Mouse (Mus musculus) heart, adult 2 months (tissue): Measurements from ENCODE around the gene Mfap2. TPM values are rescaled to one million over a fixed set of nuclear protein-coding genes. Genes with fewer than 3 reads are reported as not detected.
A peak's percentile ranks its signal among the peaks of the same experiment; 100 is the strongest.

Experiments
- DNase-seq, 2 experiments: peaks; one replicate each; pipeline ENCODE4 v3.0.0; 2021
- H3K27ac ChIP-seq: fragments of 200-600 bp; 2 replicates; pipeline ENCODE4 v1.8.1; 2022
- H3K27me3 ChIP-seq: fragments of 200-500 bp; 2 replicates; pipeline ENCODE4 v1.6.1; 2012; ENCODE audit warnings: mild to moderate bottlenecking, low read length, inconsistent platforms, mixed read lengths; ENCODE audit not compliant: control insufficient read depth, insufficient read depth
- H3K36me3 ChIP-seq: fragments of 200-500 bp; 2 replicates; pipeline ENCODE4 v1.6.1; 2012; ENCODE audit warnings: low read length, inconsistent platforms; ENCODE audit not compliant: control insufficient read depth, insufficient read depth
- H3K4me1 ChIP-seq: fragments of 200-500 bp; 2 replicates; pipeline ENCODE4 v1.6.1; 2011; ENCODE audit warnings: low read length; ENCODE audit not compliant: control insufficient read depth, insufficient read depth
- H3K4me3 ChIP-seq: fragments of 200-600 bp; 2 replicates; pipeline ENCODE4 v1.8.1; 2022
- H3K79me2 ChIP-seq: fragments of 200-500 bp; replicated peaks from 2 replicates; pipeline ENCODE4 v1.6.1; 2012; ENCODE audit warnings: mild to moderate bottlenecking, inconsistent platforms, low read length, moderate library complexity, mixed read lengths; ENCODE audit not compliant: control insufficient read depth, insufficient read depth
- H3K9ac ChIP-seq: fragments of 200-500 bp; 2 replicates; pipeline ENCODE4 v1.6.1; 2012; ENCODE audit warnings: low read depth, mild to moderate bottlenecking, control low read depth, inconsistent platforms, low read length, mixed read lengths
- CTCF ChIP-seq: fragments of 200-600 bp; IDR thresholded peaks from 2 replicates; pipeline ENCODE4 v1.8.1; 2022; ENCODE audit warnings: antibody characterized with exemption, mild to moderate bottlenecking, moderate library complexity
- EP300 ChIP-seq: fragments of 200-500 bp; IDR thresholded peaks from 2 replicates; pipeline ENCODE4 v1.6.1; 2011; ENCODE audit warnings: low read depth, low read length, control low read depth; ENCODE audit not compliant: insufficient read depth
- POLR2A ChIP-seq: fragments of 200-500 bp; IDR thresholded peaks from 2 replicates; pipeline ENCODE4 v1.6.1; 2011; ENCODE audit warnings: mild to moderate bottlenecking, low read depth, low read length, control low read depth; ENCODE audit not compliant: insufficient read depth
- WGBS: fragments of 180-500 bp; shearing (Covaris S2); methylation state at CpG from one replicate; pipeline ENCODE4 v1.1.7; 2018; 5-methylcytosine and 5-hydroxymethylcytosine counted together
- intact Hi-C: fragments of 180-260 bp; cut with DNase I; formaldehyde crosslinking; loops from one replicate; pipeline ENCODE4 v1.15.1; 2025
- polyA plus RNA-seq: library from polyadenylated mRNA; depleted of rRNA; stranded (reverse); fragments of >200 nt; gene quantifications from 2 replicates; pipeline ENCODE4 v1.2.3, GENCODE M21; 2012
- total RNA-seq, 2 experiments: library from RNA; stranded (reverse); gene quantifications; 2 replicates each; pipeline ENCODE4 v1.2.3; 2021

The Mfap2 gene
- total and polyA plus RNA-seq, 3 experiments: 3.1 to 17.6 (median 3.1) TPM

GRCm38 (mm10) chr4:140963941-140964597 is 46.1 kb upstream of the Mfap2 start:
- 57% methylated on average over 9 of the region's 9 CpGs for WGBS
- no peak overlapping the region for H3K4me3 ChIP-seq

GRCm38 (mm10) chr4:140964620-140965019 is 45.6 kb upstream of the Mfap2 start:
- H3K9ac ChIP-seq: no peak overlapping the region
- intact Hi-C loops: loop anchor here (1.0 to 5.0 kb wide), 3 partner anchors 67 to 173 kb away; partner anchors contain the start of genes Necap2 and Szrd1
- WGBS: 12% methylated on average over 7 of the region's 7 CpGs

More at GRCm38 (mm10) chr4:140963941-140964597, 46.1 kb upstream of the Mfap2 start:
- H3K9ac ChIP-seq: no peak overlapping the region
- DNase-seq: peak in 1 of 2 experiments; percentile 49
- H3K4me1 ChIP-seq: peaks cover 4% of the 10 kb centered on the region
- no peak for TF ChIP-seq CTCF
- TF ChIP-seq EP300: no peak
- TF ChIP-seq POLR2A: no peak
- H3K79me2 ChIP-seq: no peaks in the 10 kb centered on the region
- no peaks in the 10 kb centered on the region; the same call in 1 of the 2 replicates for H3K36me3 ChIP-seq
- H3K27ac ChIP-seq: peak overlapping the region; percentile 12; the same call in 1 of the 2 replicates
- no peaks in the 10 kb centered on the region for H3K27me3 ChIP-seq
- intact Hi-C loops: loop anchor here (1.0 to 5.0 kb wide), 3 partner anchors 67 to 173 kb away; partner anchors contain the start of genes Necap2 and Szrd1

GRCm38 (mm10) chr4:140967386-140968159 is 42.6 kb upstream of the Mfap2 start:
- Histone ChIP-seq H3K27ac (no peak overlapping the region), H3K9ac (no peak overlapping the region), H3K4me3 (no peak overlapping the region), H3K27me3 (no peaks in the 10 kb centered on the region), H3K79me2 (no peaks in the 10 kb centered on the region), H3K4me1 (peaks cover 2% of the 10 kb centered on the region), H3K36me3 (no peaks in the 10 kb centered on the region; the same call in 1 of the 2 replicates)
- WGBS: 67% methylated on average over 11 of the region's 11 CpGs
- TF ChIP-seq EP300 (no peak), CTCF (no peak), POLR2A (no peak)
- DNase-seq: no peak
- intact Hi-C loops: no loop called here

More at GRCm38 (mm10) chr4:140964620-140965019, 45.6 kb upstream of the Mfap2 start:
- TF ChIP-seq EP300: 0 out of 2 replicates have a peak, but pooled peaks have one; percentile 50
- TF ChIP-seq CTCF: peak; percentile 97
- TF ChIP-seq POLR2A: no peak
- DNase-seq: peak; percentile 71 to 75
- H3K36me3 ChIP-seq: no peaks in the 10 kb centered on the region; the same call in 1 of the 2 replicates
- peak overlapping the region; percentile 9; the same call in 1 of the 2 replicates for H3K27ac ChIP-seq
- peaks cover 4% of the 10 kb centered on the region for H3K4me1 ChIP-seq
- no peaks in the 10 kb centered on the region for H3K27me3 ChIP-seq
- H3K4me3 ChIP-seq: no peak overlapping the region
- no peaks in the 10 kb centered on the region for H3K79me2 ChIP-seq

- TF ChIP-seq EP300 (no peak), CTCF (no peak), POLR2A (no peak)
- Histone ChIP-seq H3K4me1 (no peaks in the 10 kb centered on the region), H3K36me3 (no peaks in the 10 kb centered on the region; the same call in 1 of the 2 replicates), H3K27ac (no peak overlapping the region), H3K79me2 (no peaks in the 10 kb centered on the region), H3K9ac (no peak overlapping the region), H3K4me3 (no peak overlapping the region), H3K27me3 (no peaks in the 10 kb centered on the region)
- intact Hi-C loops: no loop called here
- WGBS: 66% methylated on average over 13 of the region's 13 CpGs
- no peak for DNase-seq
Measured at GRCm38 (mm10) chr4:140971691-140972090, 38.5 kb upstream of the Mfap2 start.

GRCm38 (mm10) chr4:140974408-140974807 is 35.8 kb upstream of the Mfap2 start:
- H3K27me3 ChIP-seq: no peaks in the 10 kb centered on the region
- no peaks in the 10 kb centered on the region for H3K79me2 ChIP-seq
- no peak overlapping the region for H3K9ac ChIP-seq
- H3K4me1 ChIP-seq: no peaks in the 10 kb centered on the region
- DNase-seq: no peak
- no peak overlapping the region for H3K27ac ChIP-seq
- intact Hi-C loops: no loop called here
- no peak overlapping the region for H3K4me3 ChIP-seq
- no peaks in the 10 kb centered on the region for H3K36me3 ChIP-seq
- 92% methylated on average over 6 of the region's 6 CpGs for WGBS
- no peak for TF ChIP-seq EP300
- no peak for TF ChIP-seq CTCF
- no peak for TF ChIP-seq POLR2A
